Comparison of ENCODE assay signal across 8 mouse cellular contexts in the genomic region with DNA sequence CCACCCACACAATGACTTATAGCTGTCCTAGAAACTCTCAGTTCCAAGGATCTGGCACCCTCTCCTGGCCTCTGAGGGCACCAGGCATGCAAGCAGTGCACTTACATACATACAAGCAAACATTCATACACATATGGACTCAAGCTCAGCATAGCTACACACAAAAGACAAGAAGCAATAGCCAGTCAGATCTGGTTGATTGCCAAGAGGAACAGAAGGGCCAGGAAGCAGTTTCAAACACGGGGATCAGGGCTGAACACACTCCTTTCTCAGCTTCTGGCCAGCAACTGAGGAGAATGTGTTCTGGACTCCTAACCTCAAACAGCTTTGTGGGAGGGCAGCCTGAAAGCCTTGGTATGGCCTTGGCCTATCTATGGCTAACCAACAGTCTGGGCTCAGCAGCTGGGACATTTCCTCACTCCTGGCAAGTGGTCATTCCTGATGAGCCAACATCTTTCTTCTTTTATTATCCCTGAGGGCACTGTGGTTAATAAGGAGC. TPM values are rescaled to one million over a fixed set of nuclear protein-coding genes. Genes with fewer than 3 reads are reported as not detected.
DNase-seq lines count a peak whose midpoint lies in the region; ATAC-seq and TF ChIP-seq lines count a peak whose summit lies in the region.
"Had no signal": no experiment of that assay in that cellular context is flagged by ENCODE, and none has a peak within 500 bp of the region (broad histone marks: within the 10 kb centered on the region; RNA-seq: fewer than 3 reads in every experiment).

No protein-coding gene starts in this region.

- no peak overlapping the region for H3K4me2 ChIP-seq in midbrain, postnatal 0 days (ENCODE audit: low read depth, low read length, poor library complexity, severe bottlenecking)
- H3K4me2 ChIP-seq in midbrain, embryonic 15.5 days, result no peak overlapping the region
- H3K4me2 ChIP-seq: limb, embryonic 12.5 days had no signal

- H3K4me1 ChIP-seq in midbrain, postnatal 0 days (ENCODE audit: insufficient read depth, low read length), result no peaks in the 10 kb centered on the region
- no peaks in the 10 kb centered on the region for H3K4me1 ChIP-seq in midbrain, embryonic 15.5 days

- 36% methylated on average over 1 of the region's 1 CpGs for WGBS in midbrain, postnatal 0 days
- WGBS in midbrain, embryonic 15.5 days, result 54% methylated on average over 1 of the region's 1 CpGs

- H3K36me3 ChIP-seq in midbrain, postnatal 0 days (ENCODE audit: insufficient read depth, low read length), result no peaks in the 10 kb centered on the region
- H3K36me3 ChIP-seq in midbrain, embryonic 15.5 days (replicated peaks), result no peaks in the 10 kb centered on the region
- H3K36me3 ChIP-seq: limb, embryonic 12.5 days had no signal

- DNase-seq in midbrain, postnatal 0 days (ENCODE audit: low spot score), result peak; percentile 9
- DNase-seq in brain, embryonic 14.5 days (ENCODE audit: low read depth), result peak; percentile 24
- DNase-seq in kidney, postnatal 14 days, result peak; percentile 10
- peak; percentile 54 for DNase-seq in testis, postnatal 14 days (ENCODE audit: low spot score)
- no peak for DNase-seq in neural tube, embryonic 10.5 days (ENCODE audit: extremely low spot score, low spot score)
- no peak for DNase-seq in urinary bladder, postnatal 25 days (ENCODE audit: low spot score)

- H3K27me3 ChIP-seq in midbrain, postnatal 0 days (ENCODE audit: insufficient read depth, low read length), result no peaks in the 10 kb centered on the region
- no peaks in the 10 kb centered on the region for H3K27me3 ChIP-seq in midbrain, embryonic 15.5 days (replicated peaks)
- H3K27me3 ChIP-seq: limb, embryonic 12.5 days had no signal

- H3K9me3 ChIP-seq in midbrain, postnatal 0 days (ENCODE audit: low read length), result no peaks in the 10 kb centered on the region
- H3K9me3 ChIP-seq in midbrain, embryonic 15.5 days, result no peaks in the 10 kb centered on the region
- H3K9me3 ChIP-seq: limb, embryonic 12.5 days had no signal

- ATAC-seq in midbrain, postnatal 0 days (ENCODE audit: low FRiP score), result no peak
- ATAC-seq in midbrain, embryonic 15.5 days (replicated peaks), result no peak

- no peak overlapping the region for H3K9ac ChIP-seq in midbrain, postnatal 0 days (replicated peaks; ENCODE audit: low read length, poor library complexity, severe bottlenecking)
- H3K9ac ChIP-seq in midbrain, embryonic 15.5 days, result no peak overlapping the region
- H3K9ac ChIP-seq: limb, embryonic 12.5 days had no signal

- H3K27ac ChIP-seq in midbrain, postnatal 0 days (ENCODE audit: low read depth, low read length), result no peak overlapping the region
- H3K27ac ChIP-seq in midbrain, embryonic 15.5 days, result no peak overlapping the region
- H3K27ac ChIP-seq: limb, embryonic 12.5 days had no signal

- no peak overlapping the region for H3K4me3 ChIP-seq in midbrain, postnatal 0 days (ENCODE audit: low read depth, low read length)
- H3K4me3 ChIP-seq in midbrain, embryonic 15.5 days, result no peak overlapping the region
- H3K4me3 ChIP-seq: limb, embryonic 12.5 days had no signal

- no peak for TF ChIP-seq CTCF in midbrain, postnatal 0 days (IDR thresholded peaks at IDR 0.05)
- TF ChIP-seq CTCF in brain, embryonic 14.5 days (IDR thresholded peaks at IDR 0.05; ENCODE audit: borderline replicate concordance, extremely low read depth, insufficient read depth, insufficient read length), result no peak

- no peak for TF ChIP-seq POLR2A in brain, embryonic 14.5 days (IDR thresholded peaks at IDR 0.05; ENCODE audit: borderline replicate concordance, extremely low read depth, insufficient read depth, insufficient read length, poor library complexity, severe bottlenecking)

RNA-seq across cellular contexts. Expression of gene Ppfia1, which starts 25.8 kb away (rescaled TPM):
- total RNA-seq in midbrain, postnatal 0 days (2014; rRNA removed), result 30.4 and 36.0 TPM in 2 replicates
- 12.2 and 14.3 TPM in 2 replicates for polyA plus RNA-seq in midbrain, postnatal 0 days (2015; fragmentation: Nextera tagmentation; extraction: Ambion mirVana)
- polyA plus RNA-seq in midbrain, embryonic 15.5 days (2015; fragmentation: Nextera tagmentation; extraction: Ambion mirVana), result 25.7 and 30.0 TPM in 2 replicates
- 54.5 and 57.9 TPM in 2 replicates for polyA plus RNA-seq in brain, embryonic 14.5 days (2012; rRNA removed)

RNA-seq across cellular contexts. Expression of gene Fadd, which starts 54.5 kb away (rescaled TPM):
- total RNA-seq in midbrain, postnatal 0 days (2014; rRNA removed), result 2.3 and 2.6 TPM in 2 replicates
- 2.4 and 3.4 TPM in 2 replicates for polyA plus RNA-seq in midbrain, postnatal 0 days (2015; fragmentation: Nextera tagmentation; extraction: Ambion mirVana)
- polyA plus RNA-seq in midbrain, embryonic 15.5 days (2015; fragmentation: Nextera tagmentation; extraction: Ambion mirVana), result 5.1 and 5.4 TPM in 2 replicates
- polyA plus RNA-seq in brain, embryonic 14.5 days (2012; rRNA removed), result 5.9 and 7.1 TPM in 2 replicates

RNA-seq across cellular contexts. Expression of gene Cttn, which starts 57.0 kb away (rescaled TPM):
- total RNA-seq in midbrain, postnatal 0 days (2014; rRNA removed), result 131 and 150 TPM in 2 replicates
- polyA plus RNA-seq in midbrain, postnatal 0 days (2015; fragmentation: Nextera tagmentation; extraction: Ambion mirVana), result 162 and 165 TPM in 2 replicates
- 189 and 191 TPM in 2 replicates for polyA plus RNA-seq in midbrain, embryonic 15.5 days (2015; fragmentation: Nextera tagmentation; extraction: Ambion mirVana)
- 171 and 175 TPM in 2 replicates for polyA plus RNA-seq in brain, embryonic 14.5 days (2012; rRNA removed)

Comparison
In these comparisons a context has a peak if more than half of its experiments do, and no peak if none do; other contexts are left out.
1. DNase-seq: peak in midbrain, postnatal 0 days (single experiment), brain, embryonic 14.5 days (single experiment), kidney, postnatal 14 days (single experiment) and testis, postnatal 14 days (single experiment); none in neural tube, embryonic 10.5 days (single experiment) and urinary bladder, postnatal 25 days (single experiment).